Mouse (Mus musculus) MEL (cell line): Measurements from ENCODE around the gene Shisa6. TPM values are rescaled to one million over a fixed set of nuclear protein-coding genes. Genes with fewer than 3 reads are reported as not detected.

Experiments
- DNase-seq: peaks from one replicate; pipeline ENCODE4 v3.0.0; 2011; ENCODE audit warnings: low read depth, low spot score
- H3K27ac ChIP-seq: 2 replicates; pipeline ENCODE4 v1.5.1; 2012; ENCODE audit warnings: low read depth, mild to moderate bottlenecking, control low read depth, low read length, moderate library complexity; ENCODE audit not compliant: control insufficient read depth
- H3K27me3 ChIP-seq, 2 experiments: fragments of 150-350 bp in 1 of 2; sonication (generic) in 1 of 2; 2 replicates each; pipeline ENCODE4 v1.6.1; 2012; ENCODE audit warnings: low read length in 2 of 2, mild to moderate bottlenecking in 2 of 2, improper control_type of control experiment in 1 of 2, moderate library complexity in 1 of 2; ENCODE audit not compliant: insufficient read depth in 2 of 2, control insufficient read depth in 1 of 2
- H3K36me3 ChIP-seq, 2 experiments: 2 replicates each; pipeline ENCODE4 v1.6.1; 2012 to 2014; ENCODE audit warnings: low read length in 2 of 2, improper control_type of control experiment in 1 of 2, inconsistent platforms in 1 of 2, mild to moderate bottlenecking in 1 of 2; ENCODE audit not compliant: insufficient read depth in 2 of 2, control insufficient read depth in 1 of 2
- H3K4me1 ChIP-seq, 2 experiments: fragments of 150-350 bp in 1 of 2; sonication (generic) in 1 of 2; 2 replicates each; pipeline ENCODE4 v1.6.1; 2012; ENCODE audit warnings: low read length in 2 of 2, improper control_type of control experiment in 1 of 2, mild to moderate bottlenecking in 1 of 2; ENCODE audit not compliant: insufficient read depth in 2 of 2, control insufficient read depth in 1 of 2
- H3K4me3 ChIP-seq, 2 experiments: fragments of 150-350 bp in 1 of 2; sonication (generic) in 1 of 2; 2 replicates each; pipeline ENCODE4 v1.5.1; 2012; ENCODE audit warnings: low read depth in 2 of 2, low read length in 2 of 2, mild to moderate bottlenecking in 2 of 2, moderate library complexity in 2 of 2, control low read depth in 1 of 2, improper control_type of control experiment in 1 of 2; ENCODE audit not compliant: control insufficient read depth in 1 of 2, insufficient read depth in 1 of 2
- H3K79me2 ChIP-seq: 2 replicates; pipeline ENCODE4 v1.6.1; 2012; ENCODE audit warnings: mild to moderate bottlenecking, low read length, moderate library complexity; ENCODE audit not compliant: control insufficient read depth, poor library complexity, insufficient read depth
- H3K9ac ChIP-seq: 2 replicates; pipeline ENCODE4 v1.6.1; 2012; ENCODE audit warnings: low read depth, mild to moderate bottlenecking, control low read depth, low read length, moderate library complexity; ENCODE audit not compliant: control insufficient read depth, poor library complexity, severe bottlenecking
- H3K9me3 ChIP-seq: fragments of 150-350 bp; sonication (generic); replicated peaks from 2 replicates; pipeline ENCODE4 v1.6.1; 2012; ENCODE audit warnings: mild to moderate bottlenecking, low read length, improper control_type of control experiment, moderate library complexity; ENCODE audit not compliant: insufficient read depth
- CHD2 ChIP-seq: IDR thresholded peaks from 2 replicates; pipeline ENCODE4 v1.6.1; 2011; ENCODE audit warnings: low read length, improper control_type of control experiment
- E2F4 ChIP-seq: IDR thresholded peaks from 2 replicates; pipeline ENCODE4 v1.6.1; 2011; ENCODE audit warnings: low read depth, low read length, improper control_type of control experiment, borderline replicate concordance
- ELF1 ChIP-seq: IDR thresholded peaks from 2 replicates; pipeline ENCODE4 v1.6.1; 2014; ENCODE audit warnings: low read depth, mild to moderate bottlenecking, inconsistent platforms, low read length, improper control_type of control experiment, moderate library complexity
- EP300 ChIP-seq, 2 experiments: IDR thresholded peaks; 2 replicates each; pipeline ENCODE4 v1.6.1; 2011; ENCODE audit warnings: improper control_type of control experiment in 2 of 2, low read length in 2 of 2, low read depth in 1 of 2, mild to moderate bottlenecking in 1 of 2
- HCFC1 ChIP-seq: IDR thresholded peaks from 2 replicates; pipeline ENCODE4 v1.6.1; 2012; ENCODE audit warnings: low read depth, mild to moderate bottlenecking, inconsistent platforms, low read length, improper control_type of control experiment, moderate library complexity
- KAT2A ChIP-seq: conservative IDR thresholded peaks from 2 replicates; pipeline ENCODE4 v1.6.1; 2012; ENCODE audit warnings: low read depth, low read length, improper control_type of control experiment, inconsistent platforms
- MAX ChIP-seq: IDR thresholded peaks from 2 replicates; pipeline ENCODE4 v1.6.1; 2011; ENCODE audit warnings: low read length, improper control_type of control experiment
- MEF2A ChIP-seq: IDR thresholded peaks from 2 replicates; pipeline ENCODE4 v1.6.1; 2014; ENCODE audit warnings: low read depth, mild to moderate bottlenecking, inconsistent platforms, low read length, improper control_type of control experiment; ENCODE audit not compliant: poor library complexity, insufficient replicate concordance, severe bottlenecking; ENCODE audit errors: extremely low read depth
- MXI1 ChIP-seq: IDR thresholded peaks from 2 replicates; pipeline ENCODE4 v1.6.1; 2011; ENCODE audit warnings: mild to moderate bottlenecking, low read depth, low read length, improper control_type of control experiment
- MYC ChIP-seq: IDR thresholded peaks from 2 replicates; pipeline ENCODE4 v1.6.1; 2011; ENCODE audit warnings: low read depth, mild to moderate bottlenecking, low read length, improper control_type of control experiment, moderate library complexity
- NELFE ChIP-seq: IDR thresholded peaks from 2 replicates; pipeline ENCODE4 v1.6.1; 2011; ENCODE audit warnings: low read depth, low read length, improper control_type of control experiment
- POLR2A ChIP-seq, 2 experiments: IDR thresholded peaks; 2 replicates each; pipeline ENCODE4 v1.6.1; 2011 to 2012; ENCODE audit warnings: low read length in 2 of 2, mild to moderate bottlenecking in 2 of 2, control low read depth in 1 of 2, improper control_type of control experiment in 1 of 2, low read depth in 1 of 2, moderate library complexity in 1 of 2; ENCODE audit not compliant: control insufficient read depth in 1 of 2, insufficient read depth in 1 of 2, poor library complexity in 1 of 2
- POLR2AphosphoS2 ChIP-seq: IDR thresholded peaks from 2 replicates; pipeline ENCODE4 v1.6.1; 2011; ENCODE audit warnings: low read length, improper control_type of control experiment
- POLR2AphosphoS5 ChIP-seq: IDR thresholded peaks from 2 replicates; pipeline ENCODE4 v1.6.1; 2012; ENCODE audit warnings: low read depth, borderline replicate concordance, mild to moderate bottlenecking, inconsistent platforms, low read length, moderate library complexity, mixed read lengths
- SMC3 ChIP-seq: IDR thresholded peaks from 2 replicates; pipeline ENCODE4 v1.6.1; 2011; ENCODE audit warnings: low read depth, low read length, improper control_type of control experiment
- TBP ChIP-seq: IDR thresholded peaks from 2 replicates; pipeline ENCODE4 v1.8.0; 2011; ENCODE audit warnings: low read depth, low read length, improper control_type of control experiment
- TCF12 ChIP-seq: IDR thresholded peaks from 2 replicates; pipeline ENCODE4 v1.6.1; 2014; ENCODE audit warnings: low read depth, mild to moderate bottlenecking, inconsistent platforms, low read length, improper control_type of control experiment, moderate library complexity
- UBTF ChIP-seq: IDR thresholded peaks from 2 replicates; pipeline ENCODE4 v1.6.1; 2012; ENCODE audit warnings: low read depth, mild to moderate bottlenecking, inconsistent platforms, low read length, improper control_type of control experiment, moderate library complexity, borderline replicate concordance; ENCODE audit not compliant: insufficient read depth
- USF1 ChIP-seq: IDR thresholded peaks from 2 replicates; pipeline ENCODE4 v1.6.1; 2014; ENCODE audit warnings: low read depth, mild to moderate bottlenecking, inconsistent platforms, low read length, improper control_type of control experiment, moderate library complexity
- ZKSCAN1 ChIP-seq: IDR thresholded peaks from 2 replicates; pipeline ENCODE4 v1.6.1; 2012; ENCODE audit warnings: low read depth, mild to moderate bottlenecking, inconsistent platforms, low read length, improper control_type of control experiment, moderate library complexity
- ZNF384 ChIP-seq: IDR thresholded peaks from 2 replicates; pipeline ENCODE4 v1.6.1; 2012; ENCODE audit warnings: low read depth, mild to moderate bottlenecking, inconsistent platforms, low read length, improper control_type of control experiment
- polyA plus RNA-seq, 2 experiments: library from polyadenylated mRNA; stranded (reverse) in 1 of 2; unstranded in 1 of 2; fragments of >175 nt in 1 of 2; fragments of >200 nt in 1 of 2; gene quantifications; 2 replicates each; pipeline versions ENCODE4 v1.2.1 to v1.2.4; 2012; ENCODE audit warnings: low replicate concordance in 2 of 2, low read depth in 1 of 2; ENCODE audit not compliant: insufficient read length in 2 of 2, insufficient read depth in 1 of 2, missing spikeins in 1 of 2
- total RNA-seq: library from RNA; depleted of rRNA; stranded (reverse); fragments of 300-350 nt; gene quantifications from 2 replicates; pipeline ENCODE4 v1.2.3, GENCODE M21; 2012

The Shisa6 gene
- total and polyA plus RNA-seq, 3 experiments = not detected

DNA sequence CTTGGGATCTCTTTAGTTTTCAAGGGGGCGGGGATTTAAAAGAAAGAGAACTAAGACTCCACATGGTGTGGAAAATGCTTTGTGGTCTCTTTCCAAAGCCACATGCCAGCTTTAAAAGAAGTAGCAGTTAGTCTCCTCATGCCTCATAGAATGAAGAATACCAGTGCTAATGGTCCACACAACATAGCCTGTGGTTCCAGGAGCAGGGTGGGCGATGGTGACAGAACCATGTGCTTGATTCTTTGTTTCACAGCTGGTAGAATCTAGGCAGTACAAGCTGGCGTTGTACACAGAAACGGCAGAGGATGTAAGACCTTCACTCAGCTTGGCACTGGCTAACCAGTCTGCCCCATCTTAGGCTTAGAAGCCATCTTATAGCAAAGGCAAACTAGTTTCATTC is 43.3 kb upstream of the Shisa6 start:
- no peaks in the 10 kb centered on the region for H3K4me1 ChIP-seq
- TF ChIP-seq SMC3 (no peak), KAT2A (no peak), MAX (no peak), POLR2AphosphoS2 (no peak), POLR2A (IDR thresholded peaks at IDR 0.05; ENCODE audit: control insufficient read depth in 1 of 2, insufficient read depth in 1 of 2, low read depth in 1 of 2, low read length in 2 of 2, poor library complexity in 1 of 2) (no peak), TCF12 (no peak), ZNF384 (no peak), E2F4 (no peak), ELF1 (no peak), TBP (no peak), CHD2 (no peak), USF1 (no peak), HCFC1 (no peak), MYC (no peak), EP300 (IDR thresholded peaks at IDR 0.05; ENCODE audit: low read depth in 1 of 2, low read length in 2 of 2) (no peak)
- no peak overlapping the region for H3K27ac ChIP-seq

DNA sequence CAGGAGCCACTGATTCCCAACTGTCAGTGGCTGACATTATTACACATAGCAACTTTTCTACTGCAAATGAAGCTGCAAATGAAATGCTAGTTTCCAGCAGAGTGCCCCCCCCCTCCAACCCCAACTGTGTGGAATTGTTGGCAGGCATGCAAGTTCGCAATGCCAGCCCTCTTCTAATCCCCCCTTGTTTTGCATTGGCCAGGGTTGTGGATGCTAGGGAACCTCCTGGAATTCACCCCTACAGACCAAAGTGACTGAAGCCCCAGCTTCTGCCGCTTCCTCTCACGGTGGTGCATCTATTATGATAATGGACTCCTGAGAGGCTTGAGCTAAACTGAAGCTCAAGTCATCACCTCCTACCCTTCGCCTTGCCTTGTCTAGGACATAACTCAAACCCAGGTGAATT is 42.6 kb upstream of the Shisa6 start:
- Histone ChIP-seq H3K79me2 (no peaks in the 10 kb centered on the region), H3K4me1 (no peaks in the 10 kb centered on the region), H3K36me3 (no peaks in the 10 kb centered on the region), H3K27ac (no peak overlapping the region), H3K27me3 (no peaks in the 10 kb centered on the region), H3K4me3 (no peak overlapping the region), H3K9me3 (no peaks in the 10 kb centered on the region), H3K9ac (no peak overlapping the region)
- no peak for DNase-seq
- TF ChIP-seq ELF1 (no peak), NELFE (no peak), UBTF (no peak), EP300 (IDR thresholded peaks at IDR 0.05; ENCODE audit: low read depth in 1 of 2, low read length in 2 of 2) (no peak)

More for the DNA sequence above, 43.3 kb upstream of the Shisa6 start:
- Histone ChIP-seq H3K27me3 (no peaks in the 10 kb centered on the region), H3K4me3 (no peak overlapping the region), H3K79me2 (no peaks in the 10 kb centered on the region), H3K9me3 (no peaks in the 10 kb centered on the region), H3K9ac (no peak overlapping the region), H3K36me3 (no peaks in the 10 kb centered on the region)
- no peak for DNase-seq

DNA sequence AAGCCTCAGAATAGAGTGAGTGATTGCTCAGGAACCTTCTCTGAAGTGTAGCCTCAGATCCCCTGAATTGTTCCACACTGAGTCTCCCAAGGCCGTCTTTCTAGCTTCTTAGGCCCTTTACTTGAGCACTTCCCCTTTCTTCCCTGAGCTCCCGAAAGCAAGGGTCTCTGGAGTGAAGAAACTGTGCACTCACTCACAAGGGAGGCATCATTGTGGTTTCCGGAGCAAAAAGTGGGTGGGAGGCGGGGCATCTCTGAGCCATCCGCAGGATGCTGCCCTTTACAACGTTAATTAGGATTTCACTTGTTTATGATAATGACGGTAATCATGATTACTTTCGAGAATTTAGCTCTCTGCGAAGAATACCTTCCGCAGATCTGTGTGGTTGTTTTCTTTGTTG is 41.6 kb upstream of the Shisa6 start:
- TF ChIP-seq POLR2AphosphoS5 = no peak
- TF ChIP-seq ZKSCAN1 = no peak
- TF ChIP-seq MXI1 = no peak
- no peak for TF ChIP-seq HCFC1
- no peak for TF ChIP-seq CHD2
- no peak for TF ChIP-seq MEF2A
- TF ChIP-seq ELF1 = no peak
- no peak for TF ChIP-seq MAX
- Histone ChIP-seq H3K4me3 (no peak overlapping the region), H3K9me3 (no peaks in the 10 kb centered on the region), H3K36me3 (no peaks in the 10 kb centered on the region), H3K27me3 (no peaks in the 10 kb centered on the region), H3K27ac (no peak overlapping the region), H3K79me2 (no peaks in the 10 kb centered on the region), H3K9ac (no peak overlapping the region), H3K4me1 (no peaks in the 10 kb centered on the region)
- no peak for DNase-seq
